Mouse (Mus musculus): ENCODE results near the gene Olfr1107. TPM values are rescaled to one million over a fixed set of nuclear protein-coding genes. Genes with fewer than 3 reads are reported as not detected.

Olfr1107 gene
- not detected in 2 replicates for polyA plus RNA-seq (2014; fragmentation: Nextera tagmentation; extraction: Ambion mirVana)

DNA sequence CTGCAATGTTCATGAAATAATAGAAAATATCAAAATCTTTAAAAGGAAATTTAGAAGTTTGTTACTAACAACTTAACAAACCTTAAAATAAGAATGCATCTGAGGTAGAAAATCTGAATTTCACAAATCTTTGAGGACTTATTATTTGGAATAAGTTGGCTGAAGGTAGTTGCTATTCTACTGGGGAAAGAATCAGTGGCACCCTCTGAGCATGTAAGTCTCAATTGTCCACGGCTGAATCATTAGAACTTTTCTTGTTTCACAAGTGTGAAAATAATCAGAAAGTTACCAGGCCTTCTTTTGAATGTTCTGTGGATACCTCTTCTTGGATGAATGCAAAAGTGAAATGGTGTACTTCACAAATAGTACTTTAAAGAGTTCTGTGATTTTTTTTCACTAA is at the start of gene Olfr1107:
TSS of gene Olfr1107 (minus strand) at position 101 of the 400 bp plus-strand sequence.
- H3K27me3 ChIP-seq (replicated peaks; ENCODE audit: control insufficient read depth, insufficient read depth, low read length): no peaks in the 10 kb centered on the region
- no peak within 1 kb of the TSS for H3K4me2 ChIP-seq (ENCODE audit: low read length)
- H3K36me3 ChIP-seq (ENCODE audit: control insufficient read depth, insufficient read depth, low read length): no peaks in the 10 kb centered on the region
- ATAC-seq (no peak), DNase-seq (ENCODE audit: low spot score) (no peak)
- H3K9ac ChIP-seq (ENCODE audit: low read length): no peak within 1 kb of the TSS
- WGBS: 82% methylated on average over 1 of the region's 1 CpGs
- H3K4me1 ChIP-seq (ENCODE audit: control insufficient read depth, insufficient read depth, low read length): no peaks in the 10 kb centered on the region
- H3K27ac ChIP-seq (ENCODE audit: low read depth, low read length): no peak within 1 kb of the TSS
- H3K4me3 ChIP-seq (ENCODE audit: low read depth, low read length): no peak within 1 kb of the TSS
- H3K9me3 ChIP-seq (replicated peaks; ENCODE audit: control insufficient read depth, low read length): no peaks in the 10 kb centered on the region

DNA sequence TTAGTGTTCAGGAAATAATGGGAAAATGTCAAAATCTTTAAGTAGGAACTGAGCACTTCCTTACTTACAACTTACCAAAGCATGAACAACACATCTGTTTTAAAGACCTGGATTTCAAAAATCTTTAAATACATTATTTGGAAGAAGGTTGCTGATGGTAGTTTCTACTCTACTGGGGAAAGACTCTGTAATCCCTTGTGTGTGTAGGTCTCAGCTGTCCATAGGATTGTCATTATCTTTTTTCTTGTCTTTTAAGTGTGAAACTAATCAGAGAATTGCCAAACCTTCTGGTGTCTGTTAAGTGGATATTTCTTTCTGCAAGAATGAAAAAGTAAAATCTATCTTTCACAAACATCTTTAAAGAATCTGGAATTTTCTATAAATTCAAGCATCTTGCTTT is 38.9 kb upstream of the Olfr1107 start, which contains the start of gene Olfr259:
TSS of gene Olfr259 (minus strand) at position 101 of the 400 bp plus-strand sequence.
- H3K27ac ChIP-seq (ENCODE audit: low read depth, low read length): no peak within 1 kb of the TSS
- DNase-seq (ENCODE audit: low spot score) (no peak), ATAC-seq (no peak)

DNA sequence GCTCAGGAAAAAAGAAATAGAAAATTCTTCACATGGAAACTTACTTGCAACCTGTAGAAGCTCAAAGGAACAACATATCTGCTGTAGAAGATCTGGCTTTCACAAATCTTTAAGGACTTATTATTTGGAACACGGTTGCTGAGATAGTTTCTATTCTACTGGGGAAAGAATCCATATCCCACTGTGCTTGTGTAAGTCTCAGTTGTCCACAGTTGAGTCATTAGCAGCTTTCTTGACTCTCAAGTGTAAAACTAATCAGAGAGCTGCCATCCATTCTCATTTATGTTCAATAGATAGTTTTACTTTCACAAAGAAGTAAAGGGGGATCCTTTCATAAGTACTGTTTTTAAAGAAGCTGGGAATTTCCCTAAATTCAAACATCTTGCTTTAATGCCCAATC is 20.3 kb upstream of the Olfr1107 start, which contains the start of gene Olfr1109:
TSS of gene Olfr1109 (minus strand) at position 101 of the 400 bp plus-strand sequence.
- ATAC-seq (no peak), DNase-seq (ENCODE audit: low spot score) (no peak)
- H3K27ac ChIP-seq (ENCODE audit: low read depth, low read length): no peak within 1 kb of the TSS

More for the DNA sequence above, 38.9 kb upstream of the Olfr1107 start, which contains the start of gene Olfr259:
- no peaks in the 10 kb centered on the region for H3K27me3 ChIP-seq (replicated peaks; ENCODE audit: control insufficient read depth, insufficient read depth, low read length)
- H3K36me3 ChIP-seq (ENCODE audit: control insufficient read depth, insufficient read depth, low read length): no peaks in the 10 kb centered on the region
- H3K4me2 ChIP-seq (ENCODE audit: low read length): no peak within 1 kb of the TSS
- no peaks in the 10 kb centered on the region for H3K4me1 ChIP-seq (ENCODE audit: control insufficient read depth, insufficient read depth, low read length)
- H3K9ac ChIP-seq (ENCODE audit: low read length): no peak within 1 kb of the TSS
- no peak within 1 kb of the TSS for H3K4me3 ChIP-seq (ENCODE audit: low read depth, low read length)
- no peaks in the 10 kb centered on the region for H3K9me3 ChIP-seq (replicated peaks; ENCODE audit: control insufficient read depth, low read length)

DNA sequence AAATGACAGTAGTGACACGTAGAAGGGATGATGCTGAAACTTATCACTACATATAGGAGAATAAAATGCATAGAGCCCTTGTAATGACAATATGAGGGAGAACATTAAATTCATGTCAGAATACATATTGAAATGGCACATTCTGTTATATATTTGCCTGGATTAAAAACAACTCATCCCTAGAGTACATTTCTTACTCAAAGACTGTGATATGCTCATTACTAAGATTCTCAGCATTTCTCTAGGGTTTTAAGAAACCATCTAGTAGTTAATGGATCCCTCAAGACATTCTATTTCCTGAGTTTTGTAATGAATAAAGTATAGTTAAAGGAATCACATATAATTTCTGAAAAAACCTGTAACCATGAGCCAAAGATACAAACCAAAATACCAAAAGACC is 23.4 kb downstream of the Olfr1107 start, which contains the start of gene Olfr1106:
TSS of gene Olfr1106 (minus strand) at position 101 of the 400 bp plus-strand sequence.
- WGBS: 86% methylated on average over 1 of the region's 1 CpGs
- no peaks in the 10 kb centered on the region for H3K9me3 ChIP-seq (replicated peaks; ENCODE audit: control insufficient read depth, low read length)
- ATAC-seq (no peak), DNase-seq (ENCODE audit: low spot score) (no peak)
- H3K27ac ChIP-seq (ENCODE audit: low read depth, low read length): no peak within 1 kb of the TSS
- no peaks in the 10 kb centered on the region for H3K36me3 ChIP-seq (ENCODE audit: control insufficient read depth, insufficient read depth, low read length)
- no peak within 1 kb of the TSS for H3K9ac ChIP-seq (ENCODE audit: low read length)
- no peak within 1 kb of the TSS for H3K4me2 ChIP-seq (ENCODE audit: low read length)
- no peak within 1 kb of the TSS for H3K4me3 ChIP-seq (ENCODE audit: low read depth, low read length)
- H3K27me3 ChIP-seq (replicated peaks; ENCODE audit: control insufficient read depth, insufficient read depth, low read length): no peaks in the 10 kb centered on the region
- H3K4me1 ChIP-seq (ENCODE audit: control insufficient read depth, insufficient read depth, low read length): no peaks in the 10 kb centered on the region

More for the DNA sequence above, 20.3 kb upstream of the Olfr1107 start, which contains the start of gene Olfr1109:
- Histone ChIP-seq H3K9me3 (replicated peaks; ENCODE audit: control insufficient read depth, low read length) (no peaks in the 10 kb centered on the region), H3K4me3 (ENCODE audit: low read depth, low read length) (no peak within 1 kb of the TSS), H3K9ac (ENCODE audit: low read length) (no peak within 1 kb of the TSS), H3K27me3 (replicated peaks; ENCODE audit: control insufficient read depth, insufficient read depth, low read length) (no peaks in the 10 kb centered on the region), H3K4me2 (ENCODE audit: low read length) (no peak within 1 kb of the TSS), H3K4me1 (ENCODE audit: control insufficient read depth, insufficient read depth, low read length) (no peaks in the 10 kb centered on the region), H3K36me3 (ENCODE audit: control insufficient read depth, insufficient read depth, low read length) (no peaks in the 10 kb centered on the region)
- 29% methylated on average over 1 of the region's 1 CpGs for WGBS

DNA sequence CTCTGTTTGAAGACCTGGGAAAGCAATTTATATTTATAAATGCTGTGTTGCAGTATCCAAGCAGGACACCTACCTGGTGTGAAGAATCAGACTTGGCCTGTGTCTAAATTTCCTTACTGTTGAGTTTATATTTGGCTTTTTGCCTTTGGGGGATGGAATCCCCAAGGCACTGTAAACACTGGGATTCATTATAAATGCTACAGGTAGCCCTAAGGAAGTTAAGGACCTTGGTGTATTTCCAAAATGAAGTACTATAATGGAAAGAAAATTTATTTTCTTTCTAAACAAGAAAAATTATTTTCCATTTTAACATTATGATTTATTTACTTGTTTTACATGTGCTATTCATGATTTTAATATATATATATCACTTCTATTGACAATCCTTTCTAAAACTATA is 39.2 kb downstream of the Olfr1107 start, which contains the start of gene Olfr1105:
TSS of gene Olfr1105 (minus strand) at position 101 of the 400 bp plus-strand sequence.
- no peaks in the 10 kb centered on the region for H3K4me1 ChIP-seq (ENCODE audit: control insufficient read depth, insufficient read depth, low read length)
- no peaks in the 10 kb centered on the region for H3K27me3 ChIP-seq (replicated peaks; ENCODE audit: control insufficient read depth, insufficient read depth, low read length)
- H3K27ac ChIP-seq (ENCODE audit: low read depth, low read length): no peak within 1 kb of the TSS
- ATAC-seq (no peak), DNase-seq (ENCODE audit: low spot score) (no peak)
- no peaks in the 10 kb centered on the region for H3K9me3 ChIP-seq (replicated peaks; ENCODE audit: control insufficient read depth, low read length)
- no peak within 1 kb of the TSS for H3K4me2 ChIP-seq (ENCODE audit: low read length)
- no peak within 1 kb of the TSS for H3K4me3 ChIP-seq (ENCODE audit: low read depth, low read length)
- H3K36me3 ChIP-seq (ENCODE audit: control insufficient read depth, insufficient read depth, low read length): no peaks in the 10 kb centered on the region
- no peak within 1 kb of the TSS for H3K9ac ChIP-seq (ENCODE audit: low read length)

DNA sequence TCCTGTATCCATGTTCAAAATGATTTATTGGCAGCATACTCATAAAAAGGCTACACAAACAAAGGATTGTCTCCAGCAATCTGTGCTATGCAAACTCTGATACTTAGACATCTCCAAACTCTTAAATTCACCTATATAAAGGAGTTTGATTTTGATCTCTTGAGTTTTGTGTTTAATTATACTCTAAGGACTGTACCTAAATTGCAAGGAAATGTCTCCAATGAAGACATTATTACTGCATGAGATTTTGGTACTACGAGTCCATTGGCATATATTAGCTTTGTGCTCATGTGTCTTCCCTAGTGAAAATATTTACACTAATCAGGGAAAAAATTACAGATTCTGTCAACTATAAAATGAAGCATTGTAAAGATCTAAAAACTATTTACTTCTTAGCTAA is 48.6 kb downstream of the Olfr1107 start, which contains the start of gene Olfr1104:
TSS of gene Olfr1104 (minus strand) at position 101 of the 400 bp plus-strand sequence.
- no peak within 1 kb of the TSS for H3K27ac ChIP-seq (ENCODE audit: low read depth, low read length)
- 92% methylated on average over 1 of the region's 1 CpGs for WGBS

More for the DNA sequence above, 48.6 kb downstream of the Olfr1107 start, which contains the start of gene Olfr1104:
- no peak for DNase-seq (ENCODE audit: low spot score)
- Histone ChIP-seq H3K4me2 (ENCODE audit: low read length) (no peak within 1 kb of the TSS), H3K4me3 (ENCODE audit: low read depth, low read length) (no peak within 1 kb of the TSS), H3K4me1 (ENCODE audit: control insufficient read depth, insufficient read depth, low read length) (no peaks in the 10 kb centered on the region), H3K9ac (ENCODE audit: low read length) (no peak within 1 kb of the TSS), H3K9me3 (replicated peaks; ENCODE audit: control insufficient read depth, low read length) (no peaks in the 10 kb centered on the region), H3K27me3 (replicated peaks; ENCODE audit: control insufficient read depth, insufficient read depth, low read length) (no peaks in the 10 kb centered on the region), H3K36me3 (ENCODE audit: control insufficient read depth, insufficient read depth, low read length) (no peaks in the 10 kb centered on the region)
- no peak for ATAC-seq

Other genes starting within 250 kb of the Olfr1107 start
- gene Olfr1095, start 224.1 kb downstream of the Olfr1107 start, polyA plus RNA-seq (2014; fragmentation: Nextera tagmentation; extraction: Ambion mirVana): not detected in 2 replicates
- not detected in 2 replicates for gene Gm13723, start 201.0 kb downstream of the Olfr1107 start, polyA plus RNA-seq (2014; fragmentation: Nextera tagmentation; extraction: Ambion mirVana)
- not detected in 2 replicates for gene Olfr1097, start 183.6 kb downstream of the Olfr1107 start, polyA plus RNA-seq (2014; fragmentation: Nextera tagmentation; extraction: Ambion mirVana)
- gene Olfr1098, start 151.3 kb downstream of the Olfr1107 start, polyA plus RNA-seq (2014; fragmentation: Nextera tagmentation; extraction: Ambion mirVana): not detected in 2 replicates
- gene Olfr1099, start 115.1 kb downstream of the Olfr1107 start, polyA plus RNA-seq (2014; fragmentation: Nextera tagmentation; extraction: Ambion mirVana): not detected in 2 replicates
- not detected in 2 replicates for gene Olfr1100, start 95.9 kb downstream of the Olfr1107 start, polyA plus RNA-seq (2014; fragmentation: Nextera tagmentation; extraction: Ambion mirVana)
- not detected in 2 replicates for gene Olfr1101, start 84.6 kb downstream of the Olfr1107 start, polyA plus RNA-seq (2014; fragmentation: Nextera tagmentation; extraction: Ambion mirVana)
- gene Olfr1102, start 77.4 kb downstream of the Olfr1107 start, polyA plus RNA-seq (2014; fragmentation: Nextera tagmentation; extraction: Ambion mirVana): not detected in 2 replicates
- not detected in 2 replicates for gene Olfr1104, start 48.7 kb downstream of the Olfr1107 start, polyA plus RNA-seq (2014; fragmentation: Nextera tagmentation; extraction: Ambion mirVana)
- not detected in 2 replicates for gene Olfr1105, start 39.3 kb downstream of the Olfr1107 start, polyA plus RNA-seq (2014; fragmentation: Nextera tagmentation; extraction: Ambion mirVana)
- gene Olfr1106, start 23.5 kb downstream of the Olfr1107 start, polyA plus RNA-seq (2014; fragmentation: Nextera tagmentation; extraction: Ambion mirVana): not detected in 2 replicates
- not detected in 2 replicates for gene Olfr1109, start 20.2 kb upstream of the Olfr1107 start, polyA plus RNA-seq (2014; fragmentation: Nextera tagmentation; extraction: Ambion mirVana)
- gene Olfr259, start 38.8 kb upstream of the Olfr1107 start, polyA plus RNA-seq (2014; fragmentation: Nextera tagmentation; extraction: Ambion mirVana): not detected in 2 replicates
- gene Olfr1110, start 64.5 kb upstream of the Olfr1107 start, polyA plus RNA-seq (2014; fragmentation: Nextera tagmentation; extraction: Ambion mirVana): not detected in 2 replicates
- gene Olfr1111, start 76.8 kb upstream of the Olfr1107 start, polyA plus RNA-seq (2014; fragmentation: Nextera tagmentation; extraction: Ambion mirVana): not detected in 2 replicates
- gene Olfr1112, start 112.0 kb upstream of the Olfr1107 start, polyA plus RNA-seq (2014; fragmentation: Nextera tagmentation; extraction: Ambion mirVana): not detected in 2 replicates
- not detected in 2 replicates for gene Olfr1113, start 133.2 kb upstream of the Olfr1107 start, polyA plus RNA-seq (2014; fragmentation: Nextera tagmentation; extraction: Ambion mirVana)
- not detected in 2 replicates for gene Olfr1115, start 172.2 kb upstream of the Olfr1107 start, polyA plus RNA-seq (2014; fragmentation: Nextera tagmentation; extraction: Ambion mirVana)
- not detected in 2 replicates for gene Olfr1116, start 191.7 kb upstream of the Olfr1107 start, polyA plus RNA-seq (2014; fragmentation: Nextera tagmentation; extraction: Ambion mirVana)
- gene Olfr1118, start 231.8 kb upstream of the Olfr1107 start, polyA plus RNA-seq (2014; fragmentation: Nextera tagmentation; extraction: Ambion mirVana): not detected in 2 replicates